ENCODE assay signal across 12 mouse cellular contexts in the genomic region with DNA sequence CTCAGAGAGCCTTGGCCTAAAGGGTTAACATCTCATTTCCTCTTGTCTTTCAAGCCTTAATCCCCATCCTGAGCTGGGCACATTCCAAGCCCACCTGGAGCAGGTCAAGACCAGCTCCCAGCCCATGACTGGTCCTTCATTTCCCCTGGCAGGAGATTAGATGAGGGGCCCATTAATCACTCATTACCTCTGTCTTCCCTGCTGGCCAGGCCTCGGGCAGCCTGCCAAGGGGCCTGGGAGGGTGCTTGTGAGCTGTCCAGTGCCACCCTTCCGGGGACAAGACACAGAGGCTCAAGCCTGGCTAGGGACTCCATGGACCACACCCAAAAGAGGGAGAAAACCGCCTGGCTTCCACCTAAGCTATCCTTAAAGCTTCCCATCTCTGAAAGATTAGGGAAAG. TPM values are rescaled to one million over a fixed set of nuclear protein-coding genes. Genes with fewer than 3 reads are reported as not detected.
DNase-seq lines count a peak whose midpoint lies in the region; ATAC-seq and TF ChIP-seq lines count a peak whose summit lies in the region.
"Had no signal": no experiment of that assay in that cellular context is flagged by ENCODE, and none has a peak within 500 bp of the region (broad histone marks: within the 10 kb centered on the region; RNA-seq: fewer than 3 reads in every experiment).

No protein-coding gene starts in this region.

- no peak for DNase-seq in heart, embryonic 10.5 days (ENCODE audit: low spot score)
- no peak for DNase-seq in heart, postnatal 25 days (ENCODE audit: low spot score)
- DNase-seq in Muller cell, postnatal 12 days (ENCODE audit: inconsistent ontology term): peak; percentile 72
- peak; percentile 44 for DNase-seq in heart, postnatal 4 days
- DNase-seq in lung, postnatal 0 days (ENCODE audit: low spot score): peak; percentile 22
- DNase-seq in ovary, postnatal 10 days (ENCODE audit: low spot score): no peak
- DNase-seq: cerebellum, adult 9-11 months had no signal

- WGBS in heart, embryonic 10.5 days: 8% methylated on average over 3 of the region's 3 CpGs
- WGBS in lung, postnatal 0 days: 19% methylated on average over 3 of the region's 3 CpGs

- no peak for TF ChIP-seq CTCF in lung, postnatal 0 days (IDR thresholded peaks at IDR 0.05)

- peaks cover 13% of the 10 kb centered on the region for H3K27me3 ChIP-seq in heart, embryonic 10.5 days (ENCODE audit: insufficient read depth, poor library complexity, severe bottlenecking)
- H3K27me3 ChIP-seq in lung, postnatal 0 days (replicated peaks; ENCODE audit: insufficient read depth, low read length): peaks cover 4% of the 10 kb centered on the region

- ATAC-seq in lung, postnatal 0 days: peak; percentile 27; the same call in 1 of the 2 replicates
- no peak for ATAC-seq in inflammation-experienced regulatory T-cells, adult 6 months
- no peak for ATAC-seq in erythroblast, adult 5-6 weeks (replicated peaks; ENCODE audit: low FRiP score, poor library complexity, severe bottlenecking)
- ATAC-seq: forebrain, embryonic 15.5 days; hindbrain, postnatal 0 days had no signal

- no peak for TF ChIP-seq EP300 in lung, postnatal 0 days (IDR thresholded peaks at IDR 0.05)

- 0 out of 2 replicates have a peak overlapping the region, but pooled peaks have one; percentile 13 for H3K4me3 ChIP-seq in heart, embryonic 10.5 days
- H3K4me3 ChIP-seq in lung, postnatal 0 days (ENCODE audit: low read depth, low read length): no peak overlapping the region
- H3K4me3 ChIP-seq: forebrain, embryonic 15.5 days; limb, embryonic 15.5 days had no signal

- H3K4me1 ChIP-seq in heart, embryonic 10.5 days: peaks cover 68% of the 10 kb centered on the region
- H3K4me1 ChIP-seq in lung, postnatal 0 days (ENCODE audit: insufficient read depth, low read depth, low read length): no peaks in the 10 kb centered on the region

- intact Hi-C loops in heart, postnatal 25 days (cut with DNase I): no loop called here

- H3K4me2 ChIP-seq in lung, postnatal 0 days (replicated peaks; ENCODE audit: low read depth, low read length): no peak overlapping the region
- H3K4me2 ChIP-seq: forebrain, embryonic 15.5 days; limb, embryonic 15.5 days had no signal

- peaks cover 6% of the 10 kb centered on the region; the same call in 1 of the 2 replicates for H3K36me3 ChIP-seq in heart, embryonic 10.5 days
- H3K36me3 ChIP-seq in lung, postnatal 0 days (ENCODE audit: insufficient read depth, low read length): no peaks in the 10 kb centered on the region
- H3K36me3 ChIP-seq: forebrain, embryonic 15.5 days; limb, embryonic 15.5 days had no signal

- H3K9ac ChIP-seq in lung, postnatal 0 days (replicated peaks; ENCODE audit: low read depth): no peak overlapping the region
- H3K9ac ChIP-seq: forebrain, embryonic 15.5 days; limb, embryonic 15.5 days had no signal

- H3K27ac ChIP-seq in heart, embryonic 10.5 days: peak overlapping the region; percentile 65
- H3K27ac ChIP-seq in lung, postnatal 0 days (ENCODE audit: low read length): no peak overlapping the region
- H3K27ac ChIP-seq: forebrain, embryonic 15.5 days; hindbrain, postnatal 0 days; limb, embryonic 15.5 days had no signal

- H3K9me3 ChIP-seq in heart, embryonic 10.5 days: no peaks in the 10 kb centered on the region
- H3K9me3 ChIP-seq in lung, postnatal 0 days (ENCODE audit: low read length): no peaks in the 10 kb centered on the region
- H3K9me3 ChIP-seq: forebrain, embryonic 15.5 days; limb, embryonic 15.5 days had no signal

RNA-seq across cellular contexts. Expression of a gene that starts 3.6 kb away (rescaled TPM):
- 19.5 and 24.2 TPM in 2 replicates for polyA plus RNA-seq in heart, embryonic 10.5 days (2016; fragmentation: Nextera tagmentation; extraction: Ambion mirVana)
- total RNA-seq in heart, postnatal 25 days (2021): 1 to 10 TPM; 6.2 to 6.4 TPM
- total RNA-seq in heart, postnatal 4 days (2021): 10 to 100 TPM; 21.7 to 24.1 TPM
- 3.4 and 3.6 TPM in 2 replicates for polyA plus RNA-seq in lung, postnatal 0 days (2015; fragmentation: Nextera tagmentation; extraction: Ambion mirVana)
- not detected for polyA plus RNA-seq in inflammation-experienced regulatory T-cells, adult 6 months (2017; shearing (Covaris generic))
- not detected in 2 replicates for total RNA-seq in erythroblast, adult 5-6 weeks (2015; ENCODE audit: low replicate concordance)
- not detected in 2 replicates for total RNA-seq in erythroblast, adult 5-6 weeks (2017; ENCODE audit: low replicate concordance)

Comparison
In these comparisons a context has a peak if more than half of its experiments do, and no peak if none do; other contexts are left out.
1. DNase-seq: peak in Muller cell, postnatal 12 days (single experiment), heart, postnatal 4 days (single experiment) and lung, postnatal 0 days (single experiment); none in heart, embryonic 10.5 days (single experiment), heart, postnatal 25 days (single experiment) and ovary, postnatal 10 days (single experiment).
2. RNA of a gene that starts 3.6 kb away (total RNA-seq): 21.7 to 24.1 TPM in heart, postnatal 4 days and 6.2 to 6.4 TPM in heart, postnatal 25 days; not detected in erythroblast, adult 5-6 weeks; every median in the first group is over 4 times any median in the second.